7 mouse cellular contexts compared by ENCODE assay signal in genomic region chr17:31664760-31665159, GRCm38 (mm10). TPM values are rescaled to one million over a fixed set of nuclear protein-coding genes. Genes with fewer than 3 reads are reported as not detected.
DNase-seq lines count a peak whose midpoint lies in the region; ATAC-seq lines count a peak whose summit lies in the region.

No protein-coding gene starts in this region.

- intact Hi-C loops in left cerebral cortex, postnatal 36 days (cut with DNase I), result loop anchor here (10.0 kb wide), 1 partner anchor 330 kb away; no protein-coding TSS in a partner anchor

- no peaks in the 10 kb centered on the region for H3K36me3 ChIP-seq in intestine, embryonic 16.5 days (ENCODE audit: control insufficient read depth, insufficient read depth, low read length)
- no peaks in the 10 kb centered on the region for H3K36me3 ChIP-seq in midbrain, embryonic 14.5 days (ENCODE audit: control insufficient read depth, insufficient read depth, low read length)

- peak; percentile 97 for ATAC-seq in common myeloid progenitor, adult 5-6 weeks (replicated peaks; ENCODE audit: low read depth, poor library complexity, severe bottlenecking)
- peak; percentile 83 for ATAC-seq in intestine, embryonic 16.5 days
- no peak; the same call in 1 of the 2 replicates for ATAC-seq in midbrain, embryonic 14.5 days (ENCODE audit: low FRiP score, low TSS enrichment)

- no peak overlapping the region for H3K4me2 ChIP-seq in intestine, embryonic 16.5 days (ENCODE audit: low read depth, low read length)
- H3K4me2 ChIP-seq in midbrain, embryonic 14.5 days (ENCODE audit: low read length), result no peak overlapping the region

- WGBS in intestine, embryonic 16.5 days, result 9% methylated on average over 4 of the region's 4 CpGs
- WGBS in midbrain, embryonic 14.5 days, result 13% methylated on average over 4 of the region's 4 CpGs

- H3K9ac ChIP-seq in intestine, embryonic 16.5 days (ENCODE audit: low read depth, low read length), result no peak overlapping the region
- no peak overlapping the region for H3K9ac ChIP-seq in midbrain, embryonic 14.5 days (replicated peaks; ENCODE audit: low read length)

- no peak overlapping the region for H3K27ac ChIP-seq in intestine, embryonic 16.5 days (ENCODE audit: low read length)
- H3K27ac ChIP-seq in midbrain, embryonic 14.5 days (replicated peaks; ENCODE audit: low read depth, low read length), result no peak overlapping the region

- no peaks in the 10 kb centered on the region for H3K9me3 ChIP-seq in intestine, embryonic 16.5 days (ENCODE audit: control insufficient read depth, low read length)
- no peaks in the 10 kb centered on the region for H3K9me3 ChIP-seq in midbrain, embryonic 14.5 days (ENCODE audit: control insufficient read depth, low read length)

- H3K4me3 ChIP-seq in intestine, embryonic 16.5 days (ENCODE audit: low read length), result no peak overlapping the region
- no peak overlapping the region for H3K4me3 ChIP-seq in midbrain, embryonic 14.5 days (replicated peaks; ENCODE audit: low read depth, low read length)

- H3K27me3 ChIP-seq in intestine, embryonic 16.5 days (replicated peaks; ENCODE audit: control insufficient read depth, insufficient read depth, low read length), result no peaks in the 10 kb centered on the region
- no peaks in the 10 kb centered on the region for H3K27me3 ChIP-seq in midbrain, embryonic 14.5 days (ENCODE audit: control insufficient read depth, insufficient read depth, low read length)

- H3K4me1 ChIP-seq in intestine, embryonic 16.5 days (ENCODE audit: control insufficient read depth, insufficient read depth, low read length), result no peaks in the 10 kb centered on the region
- H3K4me1 ChIP-seq in midbrain, embryonic 14.5 days (ENCODE audit: control insufficient read depth, insufficient read depth, low read length), result no peaks in the 10 kb centered on the region

- DNase-seq in adrenal gland, adult (ENCODE audit: inconsistent age in 2 of 2, low spot score in 1 of 2), result peak; percentile 84 to 93
- DNase-seq in gastrocnemius, adult 8-10 months (ENCODE audit: low spot score in 2 of 2), result peak; percentile 39 to 73
- DNase-seq in left cerebral cortex, postnatal 36 days (ENCODE audit: low spot score in 2 of 2), result peak; percentile 66 to 76
- DNase-seq in midbrain, embryonic 14.5 days, result peak; percentile 85
- peak; percentile 68 to 87 for DNase-seq in spleen, postnatal 10 days (ENCODE audit: low spot score in 2 of 2)

RNA-seq across cellular contexts. Expression of gene U2af1, which starts 6.1 kb away (rescaled TPM):
- 257 and 274 TPM in 2 replicates for total RNA-seq in common myeloid progenitor, adult 5-6 weeks (2017)
- total RNA-seq in gastrocnemius, adult 8-10 months (2022), result 10 to 100 TPM; 52.9 to 72.0 (median 65.9) TPM
- polyA plus RNA-seq in intestine, embryonic 16.5 days (2015; fragmentation: Nextera tagmentation; extraction: Ambion mirVana), result 238 and 263 TPM in 2 replicates
- total RNA-seq in left cerebral cortex, postnatal 36 days (2021), result 100 to 1,000 TPM; 112 to 118 TPM
- polyA plus RNA-seq in midbrain, embryonic 14.5 days (2014; fragmentation: Nextera tagmentation; extraction: Ambion mirVana), result 124 and 168 TPM in 2 replicates

RNA-seq across cellular contexts. Expression of gene Cryaa, which starts 12.8 kb away (rescaled TPM):
- not detected in 2 replicates for total RNA-seq in common myeloid progenitor, adult 5-6 weeks (2017)
- not detected for total RNA-seq in gastrocnemius, adult 8-10 months (2022)
- polyA plus RNA-seq in intestine, embryonic 16.5 days (2015; fragmentation: Nextera tagmentation; extraction: Ambion mirVana), result 0.31 and 0.39 TPM in 2 replicates
- total RNA-seq in left cerebral cortex, postnatal 36 days (2021), result not detected
- not detected in 2 replicates for polyA plus RNA-seq in midbrain, embryonic 14.5 days (2014; fragmentation: Nextera tagmentation; extraction: Ambion mirVana)

RNA-seq across cellular contexts. Expression of gene Cbs, which starts 27.7 kb away (rescaled TPM):
- total RNA-seq in common myeloid progenitor, adult 5-6 weeks (2017), result 2.9 TPM in 1 of 2 replicates, not detected in the other
- 1 to 10 TPM in 1 of 4 experiments, under 1 TPM in 3; 0.31 to 1.4 (median 0.76) TPM for total RNA-seq in gastrocnemius, adult 8-10 months (2022)
- 12.2 and 12.5 TPM in 2 replicates for polyA plus RNA-seq in intestine, embryonic 16.5 days (2015; fragmentation: Nextera tagmentation; extraction: Ambion mirVana)
- total RNA-seq in left cerebral cortex, postnatal 36 days (2021), result 10 to 100 TPM; 34.8 to 50.0 TPM
- polyA plus RNA-seq in midbrain, embryonic 14.5 days (2014; fragmentation: Nextera tagmentation; extraction: Ambion mirVana), result 4.9 and 5.5 TPM in 2 replicates
